Mouse (Mus musculus): ENCODE measurements around the gene Actr5. TPM values are rescaled to one million over a fixed set of nuclear protein-coding genes. Genes with fewer than 3 reads are reported as not detected.
A peak's percentile ranks its signal among the peaks of the same experiment; 100 is the strongest.

The Actr5 gene
- polyA plus RNA-seq, 1 experiment, result 9.4 TPM

- no peak for TF ChIP-seq POLR2A (IDR thresholded peaks at IDR 0.05; ENCODE audit: low read depth, low read length)
- TF ChIP-seq CTCF (IDR thresholded peaks at IDR 0.05; ENCODE audit: extremely low read depth, insufficient read depth, insufficient read length, insufficient replicate concordance), result no peak
- Histone ChIP-seq H3K4me3 (ENCODE audit: extremely low read depth, insufficient read depth, insufficient read length) (no peak overlapping the region), H3K27me3 (ENCODE audit: control insufficient read depth, insufficient read depth, low read length) (no peaks in the 10 kb centered on the region), H3K27ac (ENCODE audit: insufficient read depth, low read length) (peak overlapping the region; percentile 67), H3K4me1 (ENCODE audit: control insufficient read depth, insufficient read depth, insufficient read length) (peaks cover 42% of the 10 kb centered on the region; the same call in 1 of the 2 replicates), H3K36me3 (ENCODE audit: control insufficient read depth, insufficient read depth, low read length) (no peaks in the 10 kb centered on the region)
- peak; percentile 28 to 57 for DNase-seq (ENCODE audit: low read depth in 1 of 2, low spot score in 2 of 2)
- WGBS, result 35% methylated on average over 11 of the region's 11 CpGs
Measured at GRCm38 (mm10) chr2:158682344-158683037, 57.8 kb downstream of the Actr5 start.

- DNase-seq (ENCODE audit: low read depth in 1 of 2, low spot score in 2 of 2), result no peak
- TF ChIP-seq POLR2A (IDR thresholded peaks at IDR 0.05; ENCODE audit: low read depth, low read length), result no peak
- no peak for TF ChIP-seq CTCF (IDR thresholded peaks at IDR 0.05; ENCODE audit: extremely low read depth, insufficient read depth, insufficient read length, insufficient replicate concordance)
- 6% methylated on average over 4 of the region's 4 CpGs for WGBS
- Histone ChIP-seq H3K27me3 (ENCODE audit: control insufficient read depth, insufficient read depth, low read length) (no peaks in the 10 kb centered on the region), H3K4me3 (ENCODE audit: extremely low read depth, insufficient read depth, insufficient read length) (no peak overlapping the region), H3K27ac (ENCODE audit: insufficient read depth, low read length) (peak overlapping the region; percentile 67), H3K36me3 (ENCODE audit: control insufficient read depth, insufficient read depth, low read length) (no peaks in the 10 kb centered on the region), H3K4me1 (ENCODE audit: control insufficient read depth, insufficient read depth, insufficient read length) (peaks cover 43% of the 10 kb centered on the region)
Measured at GRCm38 (mm10) chr2:158683038-158683413, 58.3 kb downstream of the Actr5 start.

GRCm38 (mm10) chr2:158684247-158684843 lies 59.7 kb downstream of the Actr5 start:
- TF ChIP-seq CTCF (IDR thresholded peaks at IDR 0.05; ENCODE audit: extremely low read depth, insufficient read depth, insufficient read length, insufficient replicate concordance), result no peak
- no peak for TF ChIP-seq POLR2A (IDR thresholded peaks at IDR 0.05; ENCODE audit: low read depth, low read length)
- Histone ChIP-seq H3K4me1 (ENCODE audit: control insufficient read depth, insufficient read depth, insufficient read length) (peaks cover 48% of the 10 kb centered on the region), H3K4me3 (ENCODE audit: extremely low read depth, insufficient read depth, insufficient read length) (no peak overlapping the region), H3K27me3 (ENCODE audit: control insufficient read depth, insufficient read depth, low read length) (no peaks in the 10 kb centered on the region), H3K27ac (ENCODE audit: insufficient read depth, low read length) (no peak overlapping the region), H3K36me3 (ENCODE audit: control insufficient read depth, insufficient read depth, low read length) (no peaks in the 10 kb centered on the region)
- 83% methylated on average over 9 of the region's 9 CpGs for WGBS
- DNase-seq (ENCODE audit: low read depth in 1 of 2, low spot score in 2 of 2), result no peak

- Histone ChIP-seq H3K27ac (ENCODE audit: insufficient read depth, low read length) (no peak overlapping the region), H3K27me3 (ENCODE audit: control insufficient read depth, insufficient read depth, low read length) (no peaks in the 10 kb centered on the region), H3K4me1 (ENCODE audit: control insufficient read depth, insufficient read depth, insufficient read length) (peaks cover 52% of the 10 kb centered on the region), H3K4me3 (ENCODE audit: extremely low read depth, insufficient read depth, insufficient read length) (no peak overlapping the region), H3K36me3 (ENCODE audit: control insufficient read depth, insufficient read depth, low read length) (no peaks in the 10 kb centered on the region)
- WGBS, result 91% methylated on average over 3 of the region's 3 CpGs
- TF ChIP-seq POLR2A (IDR thresholded peaks at IDR 0.05; ENCODE audit: low read depth, low read length), result no peak
- TF ChIP-seq CTCF (IDR thresholded peaks at IDR 0.05; ENCODE audit: extremely low read depth, insufficient read depth, insufficient read length, insufficient replicate concordance), result no peak
- no peak for DNase-seq (ENCODE audit: low read depth in 1 of 2, low spot score in 2 of 2)
Measured at GRCm38 (mm10) chr2:158684910-158685309, 60.2 kb downstream of the Actr5 start.

GRCm38 (mm10) chr2:158686394-158686793 lies 61.7 kb downstream of the Actr5 start:
- WGBS, result 57% methylated on average over 2 of the region's 2 CpGs
- DNase-seq (ENCODE audit: low read depth in 1 of 2, low spot score in 2 of 2), result no peak
- Histone ChIP-seq H3K27me3 (ENCODE audit: control insufficient read depth, insufficient read depth, low read length) (no peaks in the 10 kb centered on the region), H3K36me3 (ENCODE audit: control insufficient read depth, insufficient read depth, low read length) (no peaks in the 10 kb centered on the region), H3K4me3 (ENCODE audit: extremely low read depth, insufficient read depth, insufficient read length) (no peak overlapping the region), H3K4me1 (ENCODE audit: control insufficient read depth, insufficient read depth, insufficient read length) (peaks cover 52% of the 10 kb centered on the region), H3K27ac (ENCODE audit: insufficient read depth, low read length) (no peak overlapping the region)
- TF ChIP-seq POLR2A (IDR thresholded peaks at IDR 0.05; ENCODE audit: low read depth, low read length) (no peak), CTCF (IDR thresholded peaks at IDR 0.05; ENCODE audit: extremely low read depth, insufficient read depth, insufficient read length, insufficient replicate concordance) (no peak)

- DNase-seq (ENCODE audit: low read depth in 1 of 2, low spot score in 2 of 2), result peak in 1 of 2 experiments; percentile 47
Measured at GRCm38 (mm10) chr2:158687804-158688241, 63.1 kb downstream of the Actr5 start.

More at GRCm38 (mm10) chr2:158687804-158688241, 63.1 kb downstream of the Actr5 start:
- no peak overlapping the region; the same call in 1 of the 2 replicates for H3K4me3 ChIP-seq (ENCODE audit: extremely low read depth, insufficient read depth, insufficient read length)
- H3K36me3 ChIP-seq (ENCODE audit: control insufficient read depth, insufficient read depth, low read length), result no peaks in the 10 kb centered on the region
- peak overlapping the region; percentile 66; the same call in 1 of the 2 replicates for H3K27ac ChIP-seq (ENCODE audit: insufficient read depth, low read length)
- no peaks in the 10 kb centered on the region for H3K27me3 ChIP-seq (ENCODE audit: control insufficient read depth, insufficient read depth, low read length)
- no peak for TF ChIP-seq POLR2A (IDR thresholded peaks at IDR 0.05; ENCODE audit: low read depth, low read length)
- no peak for TF ChIP-seq CTCF (IDR thresholded peaks at IDR 0.05; ENCODE audit: extremely low read depth, insufficient read depth, insufficient read length, insufficient replicate concordance)
- H3K4me1 ChIP-seq (ENCODE audit: control insufficient read depth, insufficient read depth, insufficient read length), result peaks cover 40% of the 10 kb centered on the region
- 20% methylated on average over 25 of the region's 25 CpGs for WGBS

Other genes with a start within 250 kb of the Actr5 start
- 0.04 and 0.11 TPM in 2 replicates for gene Snhg11, start 249.2 kb upstream of the Actr5 start, polyA plus RNA-seq (2012; rRNA removed)
- 14.8 and 18.9 TPM in 2 replicates for gene Ralgapb, start 215.0 kb upstream of the Actr5 start, polyA plus RNA-seq (2012; rRNA removed)
- 0.65 and 0.67 TPM in 2 replicates for gene Adig, start 122.3 kb upstream of the Actr5 start, polyA plus RNA-seq (2012; rRNA removed)
- 0.06 TPM in 1 of 2 replicates, not detected in the other for gene Arhgap40, start 112.1 kb upstream of the Actr5 start, polyA plus RNA-seq (2012; rRNA removed)
- 0.02 TPM in 1 of 2 replicates, not detected in the other for gene Slc32a1, start 14.1 kb upstream of the Actr5 start, polyA plus RNA-seq (2012; rRNA removed)
- 17.6 and 18.6 TPM in 2 replicates for gene Ppp1r16b, start 40.5 kb downstream of the Actr5 start, polyA plus RNA-seq (2012; rRNA removed)
- 2.9 and 5.5 TPM in 2 replicates for gene Fam83d, start 143.2 kb downstream of the Actr5 start, polyA plus RNA-seq (2012; rRNA removed)
- 19.7 and 20.3 TPM in 2 replicates for gene Dhx35, start 169.9 kb downstream of the Actr5 start, polyA plus RNA-seq (2012; rRNA removed)

All from spleen, adult 2 months (tissue).